Mouse (Mus musculus): ENCODE measurements around the gene Sema4d.

GRCm38 (mm10) chr13:51840702-51841101 is 47.2 kb upstream of the Sema4d start:
- TF ChIP-seq CTCF (IDR thresholded peaks at IDR 0.05; ENCODE audit: borderline replicate concordance, insufficient read depth, low read length) (no peak), POLR2A (IDR thresholded peaks at IDR 0.05; ENCODE audit: low read depth, low read length) (no peak)
